Mouse (Mus musculus) hindbrain, embryonic 11.5 days (tissue): ENCODE results near the gene Golga7b. TPM values are rescaled to one million over a fixed set of nuclear protein-coding genes. Genes with fewer than 3 reads are reported as not detected.

Source experiments
- ATAC-seq: fragments of 200-750 bp; cut with Nextera tagmentation; 2 replicates; pipeline ENCODE4 v1.8.0; 2017; ENCODE audit warnings: mild to moderate bottlenecking, moderate TSS enrichment, moderate library complexity; ENCODE audit not compliant: low FRiP score
- DNase-seq: peaks from one replicate; pipeline ENCODE4 v3.0.0-alpha.2; 2015; ENCODE audit warnings: low spot score
- H3K27ac ChIP-seq: fragments of 300-500 bp; sonication (generic); 2 replicates; pipeline ENCODE4 v1.5.1; 2014; ENCODE audit warnings: mild to moderate bottlenecking, low read depth, low read length
- H3K27me3 ChIP-seq: fragments of 300-500 bp; sonication (generic); 2 replicates; pipeline ENCODE4 v1.6.1; 2014; ENCODE audit warnings: mild to moderate bottlenecking, low read length, moderate library complexity, mixed read lengths; ENCODE audit not compliant: control insufficient read depth, insufficient read depth
- H3K36me3 ChIP-seq: fragments of 300-500 bp; sonication (generic); 2 replicates; pipeline ENCODE4 v1.6.1; 2014; ENCODE audit warnings: mild to moderate bottlenecking, low read length, moderate library complexity, mixed read lengths; ENCODE audit not compliant: control insufficient read depth, insufficient read depth
- H3K4me1 ChIP-seq: fragments of 300-500 bp; sonication (generic); replicated peaks from 2 replicates; pipeline ENCODE4 v1.6.1; 2014; ENCODE audit warnings: low read length, mixed read lengths; ENCODE audit not compliant: control insufficient read depth, insufficient read depth
- H3K4me2 ChIP-seq: fragments of 300-500 bp; sonication (generic); replicated peaks from 2 replicates; pipeline ENCODE4 v1.6.1; 2014; ENCODE audit warnings: mild to moderate bottlenecking, low read depth, low read length
- H3K4me3 ChIP-seq: fragments of 300-500 bp; sonication (generic); 2 replicates; pipeline ENCODE4 v1.5.1; 2014; ENCODE audit warnings: low read depth, low read length
- H3K9ac ChIP-seq: fragments of 300-500 bp; sonication (generic); 2 replicates; pipeline ENCODE4 v1.6.1; 2014; ENCODE audit warnings: low read depth, low read length
- H3K9me3 ChIP-seq: fragments of 300-500 bp; sonication (generic); 2 replicates; pipeline ENCODE4 v1.6.1; 2016; ENCODE audit warnings: low read length; ENCODE audit not compliant: control insufficient read depth
- WGBS: fragments of 180-500 bp; shearing (Covaris S2); extraction: QIAGEN DNeasy Blood & Tissue Kit; methylation state at CpG from one replicate; pipeline ENCODE4 v1.1.7; 2014; 5-methylcytosine and 5-hydroxymethylcytosine counted together
- polyA plus RNA-seq: library from polyadenylated mRNA; unstranded; fragments of >200 nt; fragmentation: Nextera tagmentation; extraction: Ambion mirVana; gene quantifications from 2 replicates; pipeline ENCODE4 v1.2.1, GENCODE M21; 2014

Gene Golga7b
- polyA plus RNA-seq, 1 experiment from 2014 or later, result 5.0 TPM

GRCm38 (mm10) chr19:42238341-42238715, 9.0 kb upstream of the Golga7b start:
- no peaks in the 10 kb centered on the region for H3K36me3 ChIP-seq
- H3K9me3 ChIP-seq, result no peaks in the 10 kb centered on the region
- no peak for ATAC-seq
- peak overlapping the region; percentile 42 for H3K27ac ChIP-seq
- no peak for DNase-seq
- no peaks in the 10 kb centered on the region for H3K27me3 ChIP-seq
- no peak overlapping the region for H3K4me2 ChIP-seq
- no peak overlapping the region for H3K4me3 ChIP-seq
- no peaks in the 10 kb centered on the region for H3K4me1 ChIP-seq
- 73% methylated on average over 7 of the region's 7 CpGs for WGBS
- H3K9ac ChIP-seq, result no peak overlapping the region

GRCm38 (mm10) chr19:42240881-42241280, 6.5 kb upstream of the Golga7b start:
- Histone ChIP-seq H3K4me3 (no peak overlapping the region), H3K4me2 (no peak overlapping the region), H3K27ac (no peak overlapping the region), H3K9ac (no peak overlapping the region), H3K4me1 (no peaks in the 10 kb centered on the region), H3K27me3 (no peaks in the 10 kb centered on the region), H3K36me3 (no peaks in the 10 kb centered on the region), H3K9me3 (no peaks in the 10 kb centered on the region)
- DNase-seq, result no peak
- no peak for ATAC-seq
- 50% methylated on average over 8 of the region's 8 CpGs for WGBS

GRCm38 (mm10) chr19:42243401-42243800, 4.0 kb upstream of the Golga7b start:
- no peak overlapping the region for H3K4me3 ChIP-seq
- DNase-seq (no peak), ATAC-seq (no peak)
- H3K4me1 ChIP-seq, result no peaks in the 10 kb centered on the region
- H3K36me3 ChIP-seq, result no peaks in the 10 kb centered on the region
- no peaks in the 10 kb centered on the region for H3K9me3 ChIP-seq
- H3K27me3 ChIP-seq, result no peaks in the 10 kb centered on the region
- H3K27ac ChIP-seq, result no peak overlapping the region
- no peak overlapping the region for H3K9ac ChIP-seq
- 75% methylated on average over 3 of the region's 3 CpGs for WGBS
- H3K4me2 ChIP-seq, result no peak overlapping the region

GRCm38 (mm10) chr19:42246626-42247025, 748 bp upstream of the Golga7b start:
- no peaks in the 10 kb centered on the region for H3K36me3 ChIP-seq
- no peak overlapping the region for H3K27ac ChIP-seq
- DNase-seq (no peak), ATAC-seq (no peak)
- H3K9ac ChIP-seq, result no peak overlapping the region
- H3K4me2 ChIP-seq, result no peak overlapping the region
- H3K27me3 ChIP-seq, result no peaks in the 10 kb centered on the region
- no peak overlapping the region for H3K4me3 ChIP-seq
- H3K4me1 ChIP-seq, result no peaks in the 10 kb centered on the region
- no peaks in the 10 kb centered on the region for H3K9me3 ChIP-seq
- 41% methylated on average over 5 of the region's 5 CpGs for whole genome bisulfite sequencing

GRCm38 (mm10) chr19:42249976-42250914, 2.9 kb downstream of the Golga7b start:
- Histone ChIP-seq H3K27me3 (peaks cover 7% of the 10 kb centered on the region; the same call in 1 of the 2 replicates), H3K4me3 (no peak overlapping the region), H3K9ac (no peak overlapping the region), H3K27ac (no peak overlapping the region), H3K36me3 (no peaks in the 10 kb centered on the region), H3K4me1 (no peaks in the 10 kb centered on the region), H3K9me3 (no peaks in the 10 kb centered on the region), H3K4me2 (no peak overlapping the region)
- DNase-seq, result no peak
- 78% methylated on average over 11 of the region's 11 CpGs for WGBS
- no peak for ATAC-seq

- no peaks in the 10 kb centered on the region for H3K9me3 ChIP-seq
- 0 out of 2 replicates have a peak overlapping the region, but pooled peaks have one; percentile 11 for H3K27ac ChIP-seq
- H3K36me3 ChIP-seq, result no peaks in the 10 kb centered on the region
- peak overlapping the region; percentile 45 for H3K4me3 ChIP-seq
- DNase-seq (peak; percentile 50), ATAC-seq (peak; percentile 78)
- no peaks in the 10 kb centered on the region for H3K4me1 ChIP-seq
- H3K4me2 ChIP-seq, result peak overlapping the region; percentile 77
- 1% methylated on average over 7 of the region's 23 CpGs for WGBS
- H3K9ac ChIP-seq, result peak overlapping the region; percentile 44
- peaks cover 9% of the 10 kb centered on the region; the same call in 1 of the 2 replicates for H3K27me3 ChIP-seq
Observed at GRCm38 (mm10) chr19:42255438-42255783, 8.0 kb downstream of the Golga7b start.

- ATAC-seq, result peak; percentile 87
- 4% methylated on average over 25 of the region's 42 CpGs for WGBS
- H3K9me3 ChIP-seq, result no peaks in the 10 kb centered on the region
- no peaks in the 10 kb centered on the region for H3K4me1 ChIP-seq
- 0 out of 2 replicates have a peak overlapping the region, but pooled peaks have one; percentile 11 for H3K27ac ChIP-seq
- peak overlapping the region; percentile 45 for H3K4me3 ChIP-seq
- peak overlapping the region; percentile 44 for H3K9ac ChIP-seq
- H3K4me2 ChIP-seq, result peak overlapping the region; percentile 77
- H3K27me3 ChIP-seq, result peaks cover 9% of the 10 kb centered on the region; the same call in 1 of the 2 replicates
- DNase-seq, result peak; percentile 90
- no peaks in the 10 kb centered on the region for H3K36me3 ChIP-seq
Observed at GRCm38 (mm10) chr19:42255784-42256610, 8.6 kb downstream of the Golga7b start.

- DNase-seq (no peak), ATAC-seq (no peak)
- Histone ChIP-seq H3K36me3 (no peaks in the 10 kb centered on the region), H3K9me3 (no peaks in the 10 kb centered on the region), H3K27ac (no peak overlapping the region), H3K9ac (no peak overlapping the region), H3K4me3 (no peak overlapping the region), H3K27me3 (peaks cover 9% of the 10 kb centered on the region; the same call in 1 of the 2 replicates), H3K4me2 (no peak overlapping the region), H3K4me1 (no peaks in the 10 kb centered on the region)
- WGBS, result 78% methylated on average over 12 of the region's 12 CpGs
Observed at GRCm38 (mm10) chr19:42256611-42257240, 9.4 kb downstream of the Golga7b start.
